Mouse (Mus musculus) neutrophil, adult 5-6 weeks (primary cell): ENCODE results near the gene Teddm1a. TPM values are rescaled to one million over a fixed set of nuclear protein-coding genes. Genes with fewer than 3 reads are reported as not detected.
A peak's percentile ranks its signal among the peaks of the same experiment; 100 is the strongest.

Source experiments
- ATAC-seq: fragments of 151-379, 151-347 bp; 2 replicates; pipeline ENCODE4 v1.8.0; 2017; ENCODE audit warnings: mild to moderate bottlenecking, moderate TSS enrichment; ENCODE audit not compliant: insufficient number of reproducible peaks, poor library complexity, low FRiP score, severe bottlenecking; ENCODE audit errors: extremely low read depth
- total RNA-seq: library from RNA; stranded (forward); fragments of 200-1000 nt; gene quantifications from 2 replicates; pipeline ENCODE4 v1.2.3, GENCODE M21; 2017

Gene Teddm1a
- total RNA-seq, 1 experiment from 2014 or later: not detected

- ATAC-seq: no peak
These were observed 9.6 kb downstream of the Teddm1a start for GRCm38 (mm10) chr1:153900860-153901730.

- no peak for ATAC-seq
These were observed 11.5 kb downstream of the Teddm1a start for GRCm38 (mm10) chr1:153903006-153903405.

- no peak for ATAC-seq
These were observed 12.7 kb downstream of the Teddm1a start for GRCm38 (mm10) chr1:153904236-153904635.

- ATAC-seq: no peak
These were observed 14.3 kb downstream of the Teddm1a start for GRCm38 (mm10) chr1:153905884-153906283.

GRCm38 (mm10) chr1:153908208-153908607 lies 16.7 kb downstream of the Teddm1a start:
- no peak for ATAC-seq

GRCm38 (mm10) chr1:153908741-153909140 lies 17.2 kb downstream of the Teddm1a start:
- ATAC-seq: no peak

GRCm38 (mm10) chr1:153909213-153909962 lies 17.8 kb downstream of the Teddm1a start:
- no peak for ATAC-seq

- no peak for ATAC-seq
These were observed 18.4 kb downstream of the Teddm1a start for GRCm38 (mm10) chr1:153909963-153910291.

- ATAC-seq: no peak
These were observed 18.9 kb downstream of the Teddm1a start for GRCm38 (mm10) chr1:153910423-153910822.

- ATAC-seq: no peak
These were observed 19.8 kb downstream of the Teddm1a start for GRCm38 (mm10) chr1:153911276-153911795.

GRCm38 (mm10) chr1:153913869-153914268 lies 22.3 kb downstream of the Teddm1a start:
- peak; percentile 51; the same call in 1 of the 2 replicates for ATAC-seq

- no peak for ATAC-seq
These were observed 27.1 kb downstream of the Teddm1a start for GRCm38 (mm10) chr1:153918521-153919206.

- no peak for ATAC-seq
These were observed 30.1 kb downstream of the Teddm1a start for GRCm38 (mm10) chr1:153921642-153922041.

- ATAC-seq: no peak
These were observed 31.1 kb downstream of the Teddm1a start for GRCm38 (mm10) chr1:153922571-153923021.

- no peak for ATAC-seq
These were observed 33.1 kb downstream of the Teddm1a start for GRCm38 (mm10) chr1:153924395-153925385.

- no peak for ATAC-seq
These were observed 38.9 kb downstream of the Teddm1a start for GRCm38 (mm10) chr1:153930431-153930830.

GRCm38 (mm10) chr1:153933772-153934171 lies 42.2 kb downstream of the Teddm1a start:
- ATAC-seq: no peak

GRCm38 (mm10) chr1:153935844-153936380 lies 44.4 kb downstream of the Teddm1a start:
- no peak for ATAC-seq
